Mouse (Mus musculus): ENCODE data around the gene Pdhx. TPM values are rescaled to one million over a fixed set of nuclear protein-coding genes. Genes with fewer than 3 reads are reported as not detected.

Gene Pdhx
- polyA plus RNA-seq (2015; fragmentation: Nextera tagmentation; extraction: Ambion mirVana): 61.7 and 65.7 TPM in 2 replicates

DNA sequence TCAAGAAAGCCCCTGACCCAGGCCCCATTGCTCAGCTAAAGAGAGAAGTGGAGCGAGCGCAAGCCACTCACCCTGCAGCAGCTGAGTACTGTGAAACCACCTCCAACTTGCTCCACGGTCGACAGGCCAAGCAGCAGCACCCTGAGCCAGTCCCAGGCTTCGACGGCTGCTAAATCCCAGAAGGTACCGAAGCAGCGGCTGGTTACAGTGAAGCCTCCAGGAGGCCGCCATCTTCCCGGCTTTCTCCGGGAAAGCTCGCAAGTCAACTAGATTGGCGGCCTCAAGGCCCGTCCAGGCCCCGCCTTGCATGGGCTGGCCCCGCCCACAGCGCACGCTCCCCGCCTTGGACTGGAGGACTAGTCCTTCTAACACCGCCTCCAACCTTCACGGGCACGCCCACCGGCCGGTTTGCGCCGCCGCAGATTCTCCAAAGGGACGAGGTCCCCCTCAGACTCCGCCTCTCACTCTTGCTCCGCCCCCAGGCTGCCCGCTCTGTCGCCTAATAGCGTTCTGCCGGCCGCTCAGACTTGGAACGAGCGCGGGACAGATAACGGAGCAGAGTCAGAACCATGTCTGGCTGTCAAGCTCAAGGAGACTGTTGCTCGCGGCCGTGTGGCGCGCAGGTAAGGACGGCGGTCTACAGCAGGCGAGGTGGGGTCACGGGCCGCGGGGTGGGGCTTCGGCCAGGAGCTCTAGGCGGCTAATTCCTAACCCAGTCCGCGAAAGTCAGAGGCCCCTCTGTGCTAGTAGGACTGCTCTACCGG, at the start of gene Pdhx, which contains the start of gene Apip:
TSS of gene Pdhx (minus strand) at position 295 of the 764 bp plus-strand sequence.
TSS of gene Apip (plus strand) at position 457 of the 764 bp plus-strand sequence.
- H3K4me2 ChIP-seq (replicated peaks): peak within 1 kb of the TSS; percentile 68
- H3K9me3 ChIP-seq: no peaks in the 10 kb centered on the region
- WGBS: under 1% methylated on average over 55 of the region's 55 CpGs
- H3K27me3 ChIP-seq: no peaks in the 10 kb centered on the region
- H3K36me3 ChIP-seq: peaks cover 4% of the 10 kb centered on the region; the same call in 1 of the 2 replicates
- H3K9ac ChIP-seq (replicated peaks): peak within 1 kb of the TSS; percentile 86
- peaks cover 32% of the 10 kb centered on the region for H3K4me1 ChIP-seq (replicated peaks)
- H3K27ac ChIP-seq: peak within 1 kb of the TSS; percentile 80
- peak within 1 kb of the TSS; percentile 85 for H3K4me3 ChIP-seq (replicated peaks)
- peak; percentile 100 for ATAC-seq

DNA sequence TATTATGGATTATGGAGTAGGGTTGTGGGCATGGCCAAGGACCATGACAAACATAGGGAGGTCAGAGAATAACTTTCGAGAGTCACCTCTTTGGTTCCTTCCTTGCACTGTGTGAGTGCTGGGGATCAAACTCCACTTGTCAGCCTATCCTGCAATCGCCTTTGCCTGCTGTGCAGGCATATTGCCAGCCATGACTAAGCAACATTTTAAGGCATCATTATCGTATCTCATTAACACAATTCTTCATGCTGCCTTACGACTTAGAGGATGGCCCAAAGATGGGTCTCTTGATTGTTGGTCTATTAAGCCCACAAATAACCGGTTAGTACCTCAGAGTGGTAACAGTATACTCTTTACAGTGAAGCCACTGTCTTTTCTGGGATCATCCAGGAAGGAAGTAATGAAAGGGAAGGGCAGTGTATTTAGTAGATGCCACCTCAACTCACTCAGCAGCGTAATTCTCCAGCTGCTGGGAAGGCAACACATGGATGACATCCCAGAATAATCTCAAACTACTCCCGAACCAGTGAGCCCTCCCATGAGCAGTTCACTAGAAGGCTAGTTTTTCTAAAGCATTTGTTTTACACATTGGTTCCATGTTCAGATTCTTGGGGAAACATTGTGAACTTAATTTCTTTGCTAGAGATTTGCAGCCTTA, 46.0 kb upstream of the Pdhx start:
- Histone ChIP-seq H3K9ac (replicated peaks) (no peak overlapping the region), H3K4me2 (replicated peaks) (no peak overlapping the region), H3K4me3 (replicated peaks) (no peak overlapping the region), H3K9me3 (no peaks in the 10 kb centered on the region), H3K27me3 (no peaks in the 10 kb centered on the region), H3K27ac (no peak overlapping the region), H3K4me1 (replicated peaks) (peaks cover 4% of the 10 kb centered on the region; the same call in 1 of the 2 replicates), H3K36me3 (no peaks in the 10 kb centered on the region)
- 0 out of 2 replicates have a peak, but pooled peaks have one; percentile 56 for ATAC-seq
- 83% methylated on average over 7 of the region's 7 CpGs for WGBS

DNA sequence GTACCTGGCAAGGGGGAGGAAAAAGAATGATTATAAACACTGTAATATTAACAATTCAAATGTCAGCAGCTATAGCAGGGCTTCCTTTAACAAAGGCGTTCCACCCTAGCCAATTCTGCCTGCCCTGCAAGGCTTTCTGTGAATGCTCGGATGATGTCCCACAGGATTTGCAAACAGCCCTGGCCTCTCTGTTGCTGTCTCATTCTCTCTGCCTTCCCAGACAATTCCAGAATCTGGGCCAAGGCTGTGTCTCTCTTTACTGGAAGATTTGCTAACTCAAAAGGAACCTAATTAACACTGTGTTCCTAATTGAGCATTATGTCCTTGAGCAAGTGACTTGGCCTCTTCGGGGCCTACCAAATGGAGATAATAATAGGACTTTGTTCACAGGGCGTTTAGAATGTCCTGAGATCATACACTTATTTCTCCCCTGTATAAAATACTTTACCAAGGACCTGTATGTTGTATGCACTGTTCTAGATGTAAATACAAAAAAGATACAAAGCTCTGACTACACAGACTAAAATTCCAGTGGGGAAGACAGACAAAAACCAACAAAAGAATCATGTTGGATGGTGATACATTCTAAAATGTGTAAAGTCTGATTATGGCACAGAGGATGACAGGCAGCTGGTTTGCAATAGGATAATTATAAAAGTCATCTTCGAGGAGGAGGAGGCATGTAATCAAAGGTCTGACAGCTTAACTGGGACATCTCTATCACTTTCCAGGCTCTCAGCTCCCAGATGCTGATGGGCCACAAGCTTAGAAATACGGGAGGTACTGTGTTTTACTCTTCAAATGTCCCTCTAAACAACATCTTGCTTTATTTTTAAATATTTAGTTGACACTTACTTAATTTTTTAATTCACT, 45.2 kb upstream of the Pdhx start:
- H3K27ac ChIP-seq: peak overlapping the region; percentile 53; the same call in 1 of the 2 replicates
- H3K4me3 ChIP-seq (replicated peaks): no peak overlapping the region
- no peak overlapping the region for H3K9ac ChIP-seq (replicated peaks)
- ATAC-seq: peak; percentile 11; the same call in 1 of the 2 replicates
- no peaks in the 10 kb centered on the region for H3K27me3 ChIP-seq
- H3K36me3 ChIP-seq: no peaks in the 10 kb centered on the region
- no peak overlapping the region for H3K4me2 ChIP-seq (replicated peaks)
- H3K9me3 ChIP-seq: no peaks in the 10 kb centered on the region
- WGBS: 58% methylated on average over 6 of the region's 6 CpGs
- H3K4me1 ChIP-seq (replicated peaks): peaks cover 4% of the 10 kb centered on the region; the same call in 1 of the 2 replicates

DNA sequence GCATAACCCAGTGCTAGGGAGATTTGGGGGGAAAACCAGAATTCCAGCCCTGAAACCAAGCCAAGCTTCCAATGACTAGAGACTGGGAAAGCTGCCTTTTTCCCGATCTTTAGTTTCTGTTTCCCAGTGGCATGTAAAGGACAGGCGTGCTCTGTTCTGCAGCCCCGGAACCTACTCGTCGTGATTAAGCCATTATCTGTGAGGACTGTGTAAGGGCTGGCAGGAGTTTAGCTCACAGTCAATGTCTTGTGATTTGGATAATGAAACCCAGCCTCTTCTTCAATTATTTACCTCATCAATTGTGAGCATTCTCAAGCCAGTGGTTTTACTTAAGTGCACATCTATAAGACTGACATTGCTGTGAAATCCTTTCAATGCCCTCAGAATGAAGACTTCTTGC, 43.9 kb upstream of the Pdhx start:
- no peak overlapping the region for H3K4me2 ChIP-seq (replicated peaks)
- peaks cover 4% of the 10 kb centered on the region; the same call in 1 of the 2 replicates for H3K4me1 ChIP-seq (replicated peaks)
- ATAC-seq: no peak
- 87% methylated on average over 5 of the region's 5 CpGs for WGBS
- H3K27me3 ChIP-seq: no peaks in the 10 kb centered on the region
- H3K9ac ChIP-seq (replicated peaks): no peak overlapping the region
- H3K36me3 ChIP-seq: no peaks in the 10 kb centered on the region
- H3K4me3 ChIP-seq (replicated peaks): no peak overlapping the region
- no peaks in the 10 kb centered on the region for H3K9me3 ChIP-seq
- H3K27ac ChIP-seq: no peak overlapping the region

DNA sequence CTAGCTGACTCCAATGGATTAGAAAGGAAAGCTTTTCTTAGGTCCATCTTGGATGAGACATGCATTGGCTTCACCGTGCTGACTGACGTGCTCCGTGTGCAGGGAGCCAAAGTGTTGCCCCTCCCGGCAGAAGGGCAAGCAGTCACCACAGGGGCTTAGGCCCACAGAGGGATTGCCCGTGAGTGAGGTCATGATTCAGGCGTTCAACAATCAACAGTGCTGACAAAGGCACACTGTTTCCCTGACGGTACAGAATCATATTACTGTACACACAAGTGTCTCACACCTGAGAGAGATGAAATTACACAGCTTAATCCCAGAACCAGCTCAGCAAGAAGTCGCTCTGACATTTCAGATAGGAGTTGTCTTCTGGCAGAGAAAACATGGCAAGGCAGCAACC, 38.4 kb upstream of the Pdhx start:
- H3K9me3 ChIP-seq: no peaks in the 10 kb centered on the region
- WGBS: 70% methylated on average over 8 of the region's 8 CpGs

DNA sequence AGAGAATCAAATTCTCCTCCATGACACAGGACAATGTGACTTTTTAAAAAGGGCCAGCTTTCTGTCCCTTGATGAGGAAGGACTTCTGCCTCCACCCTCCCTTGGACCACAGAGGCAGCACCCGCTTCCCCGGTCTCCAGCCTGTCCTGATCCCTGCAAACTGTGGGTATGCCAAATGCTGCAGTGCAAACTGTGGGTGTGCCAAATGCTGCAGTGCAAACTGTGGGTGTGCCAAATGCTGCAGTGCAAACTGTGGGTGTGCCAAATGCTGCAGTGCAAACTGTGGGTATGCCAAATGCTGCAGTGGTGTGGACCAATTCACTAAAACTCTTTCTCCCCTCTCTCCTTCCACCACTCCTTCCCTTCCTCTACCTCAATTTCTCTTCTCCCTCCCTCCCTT, 32.9 kb upstream of the Pdhx start:
- Histone ChIP-seq H3K27ac (no peak overlapping the region), H3K4me3 (replicated peaks) (no peak overlapping the region), H3K9ac (replicated peaks) (no peak overlapping the region), H3K36me3 (no peaks in the 10 kb centered on the region), H3K27me3 (no peaks in the 10 kb centered on the region), H3K4me2 (replicated peaks) (no peak overlapping the region), H3K4me1 (replicated peaks) (no peaks in the 10 kb centered on the region), H3K9me3 (no peaks in the 10 kb centered on the region)
- no peak for ATAC-seq
- WGBS: 97% methylated on average over 2 of the region's 2 CpGs

More for the DNA sequence above, 38.4 kb upstream of the Pdhx start:
- Histone ChIP-seq H3K4me2 (replicated peaks) (no peak overlapping the region), H3K27ac (no peak overlapping the region), H3K36me3 (no peaks in the 10 kb centered on the region), H3K4me3 (replicated peaks) (no peak overlapping the region), H3K27me3 (no peaks in the 10 kb centered on the region), H3K4me1 (replicated peaks) (no peaks in the 10 kb centered on the region), H3K9ac (replicated peaks) (no peak overlapping the region)
- ATAC-seq: no peak

DNA sequence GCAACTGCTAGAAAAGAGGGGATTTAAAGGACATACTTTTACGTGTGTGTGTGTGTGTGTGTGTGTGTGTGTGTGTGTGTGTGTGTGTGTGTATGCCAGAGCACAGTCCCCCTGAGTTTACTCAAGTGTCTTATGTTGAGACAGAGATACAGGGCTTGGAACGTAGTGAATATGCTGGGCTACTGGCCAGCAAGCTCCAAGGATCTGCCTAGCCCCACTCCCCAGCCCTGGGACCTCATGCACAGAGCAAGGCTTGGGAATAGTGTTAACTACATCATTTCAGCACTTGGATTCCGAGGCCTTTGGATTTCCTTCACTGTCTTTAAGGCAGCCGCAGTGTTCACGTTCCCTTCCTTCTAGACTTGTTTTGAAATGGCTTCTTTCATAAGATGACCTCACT, 29.3 kb upstream of the Pdhx start:
- no peak for ATAC-seq
- WGBS: 81% methylated on average over 5 of the region's 5 CpGs
- no peaks in the 10 kb centered on the region for H3K36me3 ChIP-seq
- no peaks in the 10 kb centered on the region for H3K27me3 ChIP-seq
- no peaks in the 10 kb centered on the region for H3K9me3 ChIP-seq
- no peaks in the 10 kb centered on the region for H3K4me1 ChIP-seq (replicated peaks)
- H3K27ac ChIP-seq: no peak overlapping the region
- no peak overlapping the region for H3K4me2 ChIP-seq (replicated peaks)
- H3K4me3 ChIP-seq (replicated peaks): no peak overlapping the region
- no peak overlapping the region for H3K9ac ChIP-seq (replicated peaks)

DNA sequence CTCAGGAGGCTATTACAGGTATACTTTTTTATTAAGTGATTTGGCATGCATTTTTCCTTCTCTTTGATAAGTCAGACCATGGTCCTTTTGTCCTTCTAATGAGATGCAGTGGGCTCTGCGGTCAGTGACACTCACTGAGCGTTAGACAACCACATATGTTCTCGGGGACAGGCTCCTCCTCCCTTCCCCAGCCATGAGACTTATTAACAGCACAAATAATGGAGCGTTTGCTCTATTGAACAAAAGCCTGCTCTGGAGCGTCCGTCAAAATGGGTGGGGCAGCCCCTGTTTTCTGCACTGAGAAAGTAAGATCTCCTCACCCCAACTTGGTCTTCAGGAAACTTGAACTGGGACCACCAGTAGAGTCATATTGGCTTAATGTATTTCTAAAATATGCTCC, 16.2 kb upstream of the Pdhx start:
- Histone ChIP-seq H3K4me3 (replicated peaks) (no peak overlapping the region), H3K27me3 (no peaks in the 10 kb centered on the region)

DNA sequence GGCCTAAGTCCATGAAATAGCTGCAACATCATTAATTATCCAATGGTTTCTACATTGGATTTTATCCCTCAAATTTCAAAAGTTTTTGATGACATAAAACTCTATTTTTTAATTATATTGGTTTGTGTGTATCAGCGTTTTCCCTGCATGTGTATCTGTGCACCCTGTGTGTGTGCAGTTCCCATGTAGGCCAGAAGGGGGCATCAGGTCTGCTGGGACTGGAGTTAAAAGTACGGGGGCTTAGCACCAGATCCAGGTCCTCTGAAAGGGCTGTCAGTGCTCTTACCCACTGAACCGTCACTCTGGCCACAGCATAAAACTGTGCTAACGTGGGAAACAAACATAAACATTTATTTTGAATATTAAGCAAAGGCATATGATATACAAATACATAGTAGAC, 14.8 kb upstream of the Pdhx start:
- no peaks in the 10 kb centered on the region for H3K27me3 ChIP-seq
- H3K4me1 ChIP-seq (replicated peaks): 0 out of 2 replicates have a peak, but pooled peaks cover 2% of the 10 kb centered on the region
- no peak overlapping the region for H3K4me2 ChIP-seq (replicated peaks)
- no peak overlapping the region for H3K27ac ChIP-seq
- H3K4me3 ChIP-seq (replicated peaks): no peak overlapping the region
- H3K9me3 ChIP-seq: no peaks in the 10 kb centered on the region
- 97% methylated on average over 4 of the region's 4 CpGs for WGBS
- ATAC-seq: no peak
- H3K9ac ChIP-seq (replicated peaks): no peak overlapping the region
- H3K36me3 ChIP-seq: peaks cover 30% of the 10 kb centered on the region

More for the DNA sequence above, 16.2 kb upstream of the Pdhx start:
- ATAC-seq: no peak
- Histone ChIP-seq H3K36me3 (peaks cover 41% of the 10 kb centered on the region), H3K4me2 (replicated peaks) (no peak overlapping the region), H3K4me1 (replicated peaks) (0 out of 2 replicates have a peak, but pooled peaks cover 2% of the 10 kb centered on the region), H3K9me3 (no peaks in the 10 kb centered on the region), H3K9ac (replicated peaks) (no peak overlapping the region), H3K27ac (no peak overlapping the region)
- WGBS: 40% methylated on average over 6 of the region's 6 CpGs

DNA sequence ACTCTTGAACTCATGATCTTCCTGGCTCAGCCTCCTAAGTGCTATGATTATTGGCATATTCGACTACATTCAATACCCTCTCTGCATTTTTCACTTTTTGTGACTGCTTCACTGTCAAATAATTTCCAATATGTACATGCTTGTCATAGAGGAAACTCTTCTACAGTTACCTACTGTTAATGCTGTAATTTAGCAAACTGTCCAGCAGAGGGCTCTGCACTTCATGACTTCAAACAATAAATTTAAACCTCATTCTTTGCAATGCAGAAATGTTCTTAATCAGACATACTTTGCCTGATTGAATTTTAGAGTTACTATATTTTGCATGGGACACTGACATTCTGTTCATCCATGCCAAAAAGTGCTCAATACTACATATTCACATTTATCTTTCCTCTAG, 13.1 kb upstream of the Pdhx start:
- Histone ChIP-seq H3K9ac (replicated peaks) (no peak overlapping the region), H3K9me3 (no peaks in the 10 kb centered on the region), H3K4me2 (replicated peaks) (no peak overlapping the region), H3K4me3 (replicated peaks) (no peak overlapping the region), H3K36me3 (peaks cover 22% of the 10 kb centered on the region), H3K27ac (no peak overlapping the region), H3K27me3 (no peaks in the 10 kb centered on the region), H3K4me1 (replicated peaks) (0 out of 2 replicates have a peak, but pooled peaks cover 2% of the 10 kb centered on the region)
- 10% methylated on average over 1 of the region's 1 CpGs for WGBS
- ATAC-seq: no peak

DNA sequence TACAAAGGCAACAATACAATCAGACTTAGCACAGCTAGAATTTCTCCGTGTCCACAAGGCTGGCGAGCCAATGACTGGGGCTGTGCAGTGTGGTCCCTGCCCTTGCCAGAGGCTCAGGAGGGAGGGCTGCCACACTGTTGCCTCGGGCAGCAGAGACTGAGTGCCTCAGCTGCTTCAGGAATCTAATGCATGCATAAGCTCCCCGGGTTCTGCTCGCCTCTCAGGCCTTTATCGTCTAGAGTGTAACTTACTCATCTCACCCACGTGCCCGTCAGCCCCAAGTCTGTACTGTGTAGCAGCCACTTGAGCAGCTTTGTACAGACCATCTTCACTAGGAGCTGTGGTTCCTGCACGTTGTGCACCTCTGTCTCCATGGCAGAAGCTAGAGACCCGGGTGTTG, 12.3 kb upstream of the Pdhx start:
- peaks cover 22% of the 10 kb centered on the region for H3K36me3 ChIP-seq
- no peak overlapping the region for H3K4me2 ChIP-seq (replicated peaks)
- H3K9me3 ChIP-seq: no peaks in the 10 kb centered on the region
- H3K4me1 ChIP-seq (replicated peaks): 0 out of 2 replicates have a peak, but pooled peaks cover 2% of the 10 kb centered on the region
- no peak overlapping the region for H3K27ac ChIP-seq
- WGBS: 64% methylated on average over 10 of the region's 10 CpGs
- no peaks in the 10 kb centered on the region for H3K27me3 ChIP-seq
- H3K9ac ChIP-seq (replicated peaks): no peak overlapping the region
- ATAC-seq: peak; percentile 66; the same call in 1 of the 2 replicates
- no peak overlapping the region for H3K4me3 ChIP-seq (replicated peaks)

Measured in midbrain, embryonic 13.5 days (tissue).